Mouse (Mus musculus) embryo, embryonic 10 days (tissue): ENCODE measurements at regions not wholly inside any gene's neighbourhood (a gene's known extent, or its start where the extent isn't known, plus 50 kb on each side); places are given as distances from the start of the nearest gene placed in this dataset.

Experiments
- DNase-seq: peaks from one replicate; pipeline ENCODE4 v3.0.0-alpha.2; 2015; ENCODE audit warnings: low spot score

GRCm38 (mm10) chr5:28562917-28563316 is 95.9 kb upstream of the Shh start:
- DNase-seq = no peak

GRCm38 (mm10) chr5:28553543-28553942 is 86.5 kb upstream of the Shh start:
- no peak for DNase-seq

GRCm38 (mm10) chr5:28530202-28530855 is 63.3 kb upstream of the Shh start:
- no peak for DNase-seq

- no peak for DNase-seq
These were observed 59.4 kb upstream of the Shh start for GRCm38 (mm10) chr5:28526435-28526834.

- DNase-seq = no peak
These were observed 54.0 kb upstream of the Shh start for GRCm38 (mm10) chr5:28520800-28521707.

GRCm38 (mm10) chr5:28519059-28519543 is 52.0 kb upstream of the Shh start:
- no peak for DNase-seq
